Comparison of ENCODE assay signal across 8 mouse cellular contexts in the genomic region with DNA sequence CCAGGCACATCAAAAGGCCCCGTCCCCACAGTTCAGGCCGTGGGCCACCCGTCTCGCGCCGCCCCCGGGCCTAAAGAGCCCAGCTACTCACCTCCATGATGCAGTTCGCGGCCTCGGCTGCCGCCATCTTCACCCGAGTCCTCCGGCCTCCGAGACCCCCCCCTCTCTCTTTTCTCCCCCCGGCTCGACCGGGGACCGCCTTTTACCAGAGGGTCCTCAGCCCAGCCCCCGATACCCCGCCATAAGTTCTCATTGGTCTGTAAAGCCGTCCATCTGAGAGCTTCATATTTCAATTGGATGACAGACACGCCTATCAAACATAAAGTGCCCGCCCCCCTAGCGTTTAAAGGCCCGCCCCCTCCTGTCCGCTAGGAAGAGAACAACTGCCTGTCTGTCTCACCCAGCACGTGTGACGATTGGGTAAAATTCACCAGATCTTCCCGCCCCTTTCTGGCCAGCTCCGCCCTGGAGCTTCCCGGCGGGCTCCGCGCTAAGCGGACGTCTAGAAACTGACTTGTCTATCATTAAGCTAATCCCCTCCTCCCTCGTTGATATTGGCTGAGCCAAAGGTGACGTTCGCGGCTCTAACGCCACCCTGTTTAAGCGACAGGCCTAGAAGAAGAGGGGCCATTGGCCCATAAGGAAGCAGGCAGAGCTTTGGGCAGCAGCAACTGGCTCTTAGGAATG. TPM values are rescaled to one million over a fixed set of nuclear protein-coding genes. Genes with fewer than 3 reads are reported as not detected.
DNase-seq lines count a peak whose midpoint lies in the region; ATAC-seq lines count a peak whose summit lies in the region.

A gene (minus strand): TSS at position 377 of the 687 bp plus-strand sequence.

- peak; percentile 92 for ATAC-seq in inflammation-experienced regulatory T-cells, adult 6 months
- ATAC-seq in megakaryocyte-erythroid progenitor cell, adult 5-6 weeks (replicated peaks; ENCODE audit: low FRiP score, low TSS enrichment, poor library complexity, severe bottlenecking): peak; percentile 89

- DNase-seq in adrenal gland, adult (ENCODE audit: inconsistent age in 2 of 2, low spot score in 1 of 2): peak; percentile 99 to 100
- peak; percentile 99 for DNase-seq in embryo, embryonic 10.5 days (ENCODE audit: low spot score)
- peak; percentile 97 for DNase-seq in gastrocnemius, postnatal 14 days
- DNase-seq in left cerebral cortex, postnatal 10 days (ENCODE audit: extremely low spot score in 1 of 2, low spot score in 2 of 2): peak; percentile 97 to 99
- peak; percentile 98 for DNase-seq in right cerebral cortex, postnatal 25 days
- DNase-seq in urinary bladder, postnatal 4 days (ENCODE audit: low spot score in 2 of 2): peak; percentile 96 to 99

- intact Hi-C loops in gastrocnemius, postnatal 14 days (cut with DNase I; ENCODE audit: low total_unique reads): no loop called here
- intact Hi-C loops in left cerebral cortex, postnatal 10 days (cut with DNase I): no loop called here

RNA-seq across cellular contexts. Expression of the gene that starts here (rescaled TPM):
- total RNA-seq in gastrocnemius, postnatal 14 days (2021): 100 to 1,000 TPM; 144 to 227 TPM
- polyA plus RNA-seq in inflammation-experienced regulatory T-cells, adult 6 months (2017; shearing (Covaris generic)): 10 to 100 TPM; 37.3 to 84.6 (median 70.6) TPM
- 100 to 1,000 TPM; 253 to 257 TPM for total RNA-seq in left cerebral cortex, postnatal 10 days (2021)
- 160 and 230 TPM in 2 replicates for total RNA-seq in megakaryocyte-erythroid progenitor cell, adult 5-6 weeks (2014; fragmentation: Nextera tagmentation)
- total RNA-seq in megakaryocyte-erythroid progenitor cell, adult 5-6 weeks (2017): 132 and 171 TPM in 2 replicates

Comparison
In these comparisons a context has a peak if more than half of its experiments do, and no peak if none do; other contexts are left out.
1. Peak in every context shown above with its lines: DNase-seq and ATAC-seq.